Mouse (Mus musculus): ENCODE data around the gene Ttll5.

GRCm38 (mm10) chr12:85970191-85970590, 145.7 kb downstream of the Ttll5 start:
- TF ChIP-seq EP300 (IDR thresholded peaks at IDR 0.05; ENCODE audit: low read depth) (no peak), CTCF (IDR thresholded peaks at IDR 0.05; ENCODE audit: low read depth) (no peak)

Measured in heart, postnatal 0 days (tissue).